Mouse (Mus musculus) heart, postnatal 36 days (tissue): ENCODE measurements around the gene Nccrp1. TPM values are rescaled to one million over a fixed set of nuclear protein-coding genes. Genes with fewer than 3 reads are reported as not detected.
"Not testable (repeated sequence)": the region's sequence is repeated elsewhere in the genome, so short reads cannot be mapped to it uniquely, and the experiment has no call there.

ENCODE experiments used
- DNase-seq, 2 experiments: peaks; one replicate each; pipeline ENCODE4 v3.0.0; 2021 to 2022
- intact Hi-C: fragments of 180-260 bp; cut with DNase I; formaldehyde crosslinking; loops from one replicate; pipeline ENCODE4 v1.15.1; 2025
- microRNA-seq, 2 experiments: library from miRNA; unstranded; fragments of <30 nt; microRNA quantifications; one replicate each; pipeline ENCODE4 v1.2.0; 2021; ENCODE audit warnings: borderline number of aligned reads in 2 of 2
- total RNA-seq, 2 experiments: library from RNA; stranded (reverse); gene quantifications; 2 replicates each; pipeline ENCODE4 v1.2.3; 2021

The Nccrp1 gene
- total RNA-seq, 2 experiments from 2014 or later = not detected

GRCm38 (mm10) chr7:28538886-28539285 lies 8.2 kb downstream of the Nccrp1 start:
- intact Hi-C loops, DNase-seq: not testable (repeated sequence)

DNA sequence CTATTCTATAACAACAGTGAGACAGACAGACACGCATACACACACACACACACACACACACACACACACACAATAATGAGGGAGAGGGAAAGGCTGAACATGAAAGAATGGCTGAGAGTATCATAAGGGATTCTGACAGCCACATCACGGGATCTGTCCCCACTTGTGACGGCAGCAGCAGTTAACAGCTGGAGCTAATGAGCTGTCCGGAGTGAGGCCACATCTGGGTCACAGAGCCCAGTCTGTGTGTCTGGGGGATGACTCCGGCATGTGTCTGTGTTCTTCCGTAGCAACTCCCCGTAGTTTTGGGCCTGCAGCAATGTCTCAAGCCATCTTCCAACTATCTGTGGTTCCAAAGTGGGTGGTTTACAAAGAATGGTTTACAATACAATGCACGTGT lies 15.0 kb downstream of the Nccrp1 start:
- no peak for DNase-seq

DNA sequence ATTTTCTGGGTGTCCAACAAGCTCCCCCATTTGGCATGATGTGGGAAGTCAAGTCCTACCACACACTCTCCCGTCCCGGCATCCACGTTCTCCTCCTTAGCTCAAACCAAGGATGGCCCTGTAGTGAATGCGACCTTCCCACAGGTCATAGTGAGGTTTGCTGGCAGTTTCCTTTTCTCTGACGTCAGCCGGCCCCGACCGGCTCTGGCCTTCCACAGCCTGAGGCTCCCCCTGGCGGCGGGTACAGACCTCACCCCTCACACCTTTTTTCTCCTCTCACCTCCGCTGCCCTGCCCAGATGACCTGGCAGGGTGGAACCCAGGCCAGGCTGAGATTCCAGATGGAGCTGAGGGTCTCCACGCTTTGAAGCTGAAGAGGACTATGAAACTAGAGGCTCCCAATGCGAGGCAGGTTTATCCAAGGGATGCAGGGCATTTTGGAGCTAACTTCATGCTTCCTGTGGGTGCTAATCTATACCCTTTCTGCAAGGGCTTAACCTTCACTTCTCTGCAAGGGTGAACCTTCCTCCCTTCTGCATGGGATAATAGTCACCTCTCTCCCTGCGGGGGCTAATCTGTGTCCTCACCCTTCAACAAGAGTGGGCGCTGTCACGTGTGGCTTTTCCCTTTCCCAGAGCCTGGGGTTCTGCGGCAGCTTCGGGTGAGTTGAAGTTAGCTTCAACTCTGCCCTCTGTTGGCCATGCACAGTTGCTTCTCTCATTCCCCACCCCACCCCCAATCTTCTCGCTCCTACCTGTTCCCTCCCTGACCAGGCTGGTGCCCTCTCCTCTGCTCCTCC lies 18.9 kb downstream of the Nccrp1 start:
- intact Hi-C loops = loop anchor here (1.0 to 2.0 kb wide), 3 partner anchors 19 to 82 kb away; no protein-coding TSS in a partner anchor
- DNase-seq = peak; percentile 81 to 85

More for the DNA sequence above, 15.0 kb downstream of the Nccrp1 start:
- intact Hi-C loops = no loop called here

GRCm38 (mm10) chr7:28522536-28522935 lies 24.5 kb downstream of the Nccrp1 start, which contains the start of gene Ifnl3:
Gene Ifnl3, plus strand, starts transcription at chr7:28522836.
- intact Hi-C loops, DNase-seq: not testable (repeated sequence)

- intact Hi-C loops = no loop called here
- DNase-seq = no peak
Observed at GRCm38 (mm10) chr7:28511441-28511840, 35.6 kb downstream of the Nccrp1 start.

GRCm38 (mm10) chr7:28510405-28510974 lies 36.6 kb downstream of the Nccrp1 start, which contains the start of gene Ifnl2:
Gene Ifnl2, minus strand, starts transcription at chr7:28510455.
- intact Hi-C loops, DNase-seq: not testable (repeated sequence)

GRCm38 (mm10) chr7:28509121-28509520 lies 37.9 kb downstream of the Nccrp1 start:
- intact Hi-C loops = loop anchor here (2.0 kb wide), 1 partner anchor 18 kb away; no protein-coding TSS in a partner anchor
- DNase-seq = not testable (repeated sequence)

- intact Hi-C loops = no loop called here
- no peak for DNase-seq
Observed at GRCm38 (mm10) chr7:28505585-28505984, 41.5 kb downstream of the Nccrp1 start.

GRCm38 (mm10) chr7:28495426-28495825 lies 51.6 kb downstream of the Nccrp1 start:
- no peak for DNase-seq
- intact Hi-C loops = no loop called here

Small RNAs within 50 kb of the gene (microRNA-seq; reads per million reads assigned to microRNA genes)
- 0.67 to 0.72 reads per million in 2 experiments for gene Mir7049

Other genes with a start within 250 kb of the Nccrp1 start
- gene Dll3, start 245.0 kb downstream of the Nccrp1 start, total RNA-seq = not detected
- gene Timm50, start 235.2 kb downstream of the Nccrp1 start, total RNA-seq = 10 to 100 TPM; 58.9 to 66.3 TPM
- gene Supt5, start 208.5 kb downstream of the Nccrp1 start, total RNA-seq = 10 to 100 TPM; 56.8 to 62.8 TPM
- gene Rps16, start 196.6 kb downstream of the Nccrp1 start, total RNA-seq = 100 to 1,000 TPM; 494 to 516 TPM
- 10 to 100 TPM; 15.1 to 15.8 TPM for gene Plekhg2, start 174.7 kb downstream of the Nccrp1 start, total RNA-seq
- 10 to 100 TPM; 14.7 to 29.0 TPM for gene Zfp36, start 167.0 kb downstream of the Nccrp1 start, total RNA-seq
- 10 to 100 TPM; 18.2 to 20.1 TPM for gene Med29, start 154.5 kb downstream of the Nccrp1 start, total RNA-seq
- gene Paf1, start 154.3 kb downstream of the Nccrp1 start, total RNA-seq = 10 to 100 TPM; 38.8 to 48.0 TPM
- 1 to 10 TPM; 4.6 to 7.2 TPM for gene Gmfg, start 109.8 kb downstream of the Nccrp1 start, total RNA-seq
- under 1 TPM; 0.38 to 0.86 TPM for gene Lrfn1, start 95.3 kb downstream of the Nccrp1 start, total RNA-seq
- gene Ifnl2, start 36.8 kb downstream of the Nccrp1 start, total RNA-seq = not detected
- not detected for gene Ifnl3, start 24.4 kb downstream of the Nccrp1 start, total RNA-seq
- gene Sycn, start 6.4 kb downstream of the Nccrp1 start, total RNA-seq = not detected
- 10 to 100 TPM; 20.5 to 24.5 TPM for gene Samd4b, start 50.9 kb upstream of the Nccrp1 start, total RNA-seq
- 1 to 10 TPM; 7.3 to 7.4 TPM for gene Pak4, start 50.9 kb upstream of the Nccrp1 start, total RNA-seq
- gene Acp7, start 84.1 kb upstream of the Nccrp1 start, total RNA-seq = not detected
- under 1 TPM in 1 of 2 experiments, not detected in 1; 0.22 TPM for gene Fbxo27, start 145.6 kb upstream of the Nccrp1 start, total RNA-seq
- gene Fbxo17, start 169.6 kb upstream of the Nccrp1 start, total RNA-seq = under 1 TPM; 0.46 to 0.53 TPM
- gene Mrps12, start 194.6 kb upstream of the Nccrp1 start, total RNA-seq = 10 to 100 TPM; 53.9 to 54.1 TPM
- gene Sars2, start 194.7 kb upstream of the Nccrp1 start, total RNA-seq = 10 to 100 TPM; 14.6 to 16.3 TPM
- not detected for gene Ccer2, start 208.9 kb upstream of the Nccrp1 start, total RNA-seq
- gene Sirt2, start 219.5 kb upstream of the Nccrp1 start, total RNA-seq = 10 to 100 TPM; 85.1 to 87.0 TPM
- gene Nfkbib, start 220.3 kb upstream of the Nccrp1 start, total RNA-seq = 10 to 100 TPM; 25.4 to 27.0 TPM
- 1 to 10 TPM; 1.8 to 1.9 TPM for gene Rinl, start 241.7 kb upstream of the Nccrp1 start, total RNA-seq